Mouse (Mus musculus) hematopoietic stem cell, adult 5-6 weeks (primary cell): ENCODE measurements around the gene Kif26b. TPM values are rescaled to one million over a fixed set of nuclear protein-coding genes. Genes with fewer than 3 reads are reported as not detected.

Experiments used
- ATAC-seq, 2 experiments: fragments of 125-278 bp in 1 of 2; replicated peaks in 1 of 2; 2 replicates each; pipeline ENCODE4 v1.8.0; 2016 to 2017; ENCODE audit warnings: inconsistent platforms in 2 of 2, mild to moderate bottlenecking in 2 of 2, moderate number of reproducible peaks in 2 of 2, low read depth in 1 of 2, moderate TSS enrichment in 1 of 2; ENCODE audit not compliant: low FRiP score in 2 of 2, poor library complexity in 2 of 2, severe bottlenecking in 2 of 2, insufficient read depth in 1 of 2, low TSS enrichment in 1 of 2
- total RNA-seq: library from RNA; stranded (forward); fragments of 172-1452, 232-1000 nt; gene quantifications from 2 replicates; pipeline ENCODE4 v1.2.3, GENCODE M21; 2017

Kif26b gene
- total RNA-seq, 1 experiment from 2014 or later: 0.25 TPM

GRCm38 (mm10) chr1:178722793-178723192 lies 193.9 kb downstream of the Kif26b start:
- no peak for ATAC-seq

GRCm38 (mm10) chr1:178725536-178725935 lies 196.6 kb downstream of the Kif26b start:
- ATAC-seq: no peak

GRCm38 (mm10) chr1:178728256-178728655 lies 199.3 kb downstream of the Kif26b start:
- ATAC-seq: no peak

- ATAC-seq: no peak
These were observed 201.3 kb downstream of the Kif26b start for GRCm38 (mm10) chr1:178730271-178730670.

- no peak for ATAC-seq
These were observed 204.1 kb downstream of the Kif26b start for GRCm38 (mm10) chr1:178733035-178733434.

GRCm38 (mm10) chr1:178734576-178734975 lies 205.7 kb downstream of the Kif26b start:
- ATAC-seq: no peak

- ATAC-seq: no peak
These were observed 208.0 kb downstream of the Kif26b start for GRCm38 (mm10) chr1:178736931-178737330.

- ATAC-seq: no peak
These were observed 214.9 kb downstream of the Kif26b start for GRCm38 (mm10) chr1:178743820-178744219.

- no peak for ATAC-seq
These were observed 215.6 kb downstream of the Kif26b start for GRCm38 (mm10) chr1:178744526-178744925.

- no peak for ATAC-seq
These were observed 216.0 kb downstream of the Kif26b start for GRCm38 (mm10) chr1:178744961-178745360.

- ATAC-seq: no peak
These were observed 216.5 kb downstream of the Kif26b start for GRCm38 (mm10) chr1:178745471-178745870.

- ATAC-seq: no peak
These were observed 218.6 kb downstream of the Kif26b start for GRCm38 (mm10) chr1:178747279-178748221.

GRCm38 (mm10) chr1:178748222-178748600 lies 219.3 kb downstream of the Kif26b start:
- no peak for ATAC-seq

- ATAC-seq: no peak
These were observed 219.7 kb downstream of the Kif26b start for GRCm38 (mm10) chr1:178748617-178749016.

GRCm38 (mm10) chr1:178749786-178750185 lies 220.9 kb downstream of the Kif26b start:
- no peak for ATAC-seq

GRCm38 (mm10) chr1:178758441-178758840 lies 229.5 kb downstream of the Kif26b start:
- ATAC-seq: no peak

- ATAC-seq: no peak
These were observed 233.3 kb downstream of the Kif26b start for GRCm38 (mm10) chr1:178762125-178762741.

GRCm38 (mm10) chr1:178764914-178765313 lies 236.0 kb downstream of the Kif26b start:
- no peak for ATAC-seq
